Mouse (Mus musculus): ENCODE results near the gene Strap. TPM values are rescaled to one million over a fixed set of nuclear protein-coding genes. Genes with fewer than 3 reads are reported as not detected.

Strap gene
- polyA plus RNA-seq, 1 experiment from 2014 or later: 283 TPM

GRCm38 (mm10) chr6:137772918-137773636 is 38.2 kb downstream of the Strap start:
- DNase-seq (ENCODE audit: low spot score) (no peak), ATAC-seq (replicated peaks; ENCODE audit: insufficient number of reproducible peaks, low FRiP score, low TSS enrichment, low read depth) (no peak)
- no peak overlapping the region for H3K4me3 ChIP-seq (ENCODE audit: low read depth, low read length)
- no peak overlapping the region for H3K27ac ChIP-seq (replicated peaks; ENCODE audit: low read depth, low read length)
- WGBS: 93% methylated on average over 8 of the region's 8 CpGs
- no peaks in the 10 kb centered on the region for H3K36me3 ChIP-seq (replicated peaks; ENCODE audit: control insufficient read depth, insufficient read depth, low read depth, low read length)
- H3K27me3 ChIP-seq (ENCODE audit: control insufficient read depth, insufficient read depth, low read length): no peaks in the 10 kb centered on the region
- H3K9ac ChIP-seq (replicated peaks; ENCODE audit: low read length): no peak overlapping the region
- H3K4me2 ChIP-seq (ENCODE audit: low read depth, low read length): no peak overlapping the region
- no peaks in the 10 kb centered on the region for H3K4me1 ChIP-seq (ENCODE audit: control insufficient read depth, insufficient read depth, low read length)
- no peaks in the 10 kb centered on the region for H3K9me3 ChIP-seq (replicated peaks; ENCODE audit: control insufficient read depth, low read length)

GRCm38 (mm10) chr6:137773637-137774028 is 38.8 kb downstream of the Strap start:
- H3K9me3 ChIP-seq (replicated peaks; ENCODE audit: control insufficient read depth, low read length): no peaks in the 10 kb centered on the region
- H3K27ac ChIP-seq (replicated peaks; ENCODE audit: low read depth, low read length): no peak overlapping the region
- ATAC-seq (replicated peaks; ENCODE audit: insufficient number of reproducible peaks, low FRiP score, low TSS enrichment, low read depth) (no peak), DNase-seq (ENCODE audit: low spot score) (no peak)
- 83% methylated on average over 6 of the region's 6 CpGs for WGBS
- no peak overlapping the region for H3K9ac ChIP-seq (replicated peaks; ENCODE audit: low read length)
- no peaks in the 10 kb centered on the region for H3K27me3 ChIP-seq (ENCODE audit: control insufficient read depth, insufficient read depth, low read length)
- no peak overlapping the region for H3K4me2 ChIP-seq (ENCODE audit: low read depth, low read length)
- no peaks in the 10 kb centered on the region for H3K36me3 ChIP-seq (replicated peaks; ENCODE audit: control insufficient read depth, insufficient read depth, low read depth, low read length)
- H3K4me1 ChIP-seq (ENCODE audit: control insufficient read depth, insufficient read depth, low read length): no peaks in the 10 kb centered on the region
- no peak overlapping the region for H3K4me3 ChIP-seq (ENCODE audit: low read depth, low read length)

DNA sequence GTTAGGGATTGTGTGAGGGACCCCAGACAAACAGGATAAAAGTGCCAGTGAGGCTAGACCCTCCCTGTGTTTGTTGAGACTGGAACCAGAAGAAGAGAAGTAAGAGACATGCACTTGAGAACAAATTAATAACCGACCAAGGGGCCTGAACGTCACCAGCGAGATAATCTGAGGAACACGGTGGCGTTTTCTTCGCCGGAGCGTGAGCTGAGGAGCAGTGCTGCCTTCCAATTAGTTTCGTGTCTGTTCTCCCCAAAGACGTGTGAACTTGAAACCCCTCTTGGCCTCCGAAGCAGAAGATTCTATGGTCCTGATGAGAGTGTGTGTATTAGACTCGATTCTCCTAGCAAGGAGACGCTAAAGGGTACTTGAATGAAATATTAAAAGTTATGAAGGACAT is 39.3 kb downstream of the Strap start:
- Histone ChIP-seq H3K4me3 (ENCODE audit: low read depth, low read length) (no peak overlapping the region), H3K4me2 (ENCODE audit: low read depth, low read length) (no peak overlapping the region), H3K9ac (replicated peaks; ENCODE audit: low read length) (no peak overlapping the region), H3K36me3 (replicated peaks; ENCODE audit: control insufficient read depth, insufficient read depth, low read depth, low read length) (no peaks in the 10 kb centered on the region), H3K27me3 (ENCODE audit: control insufficient read depth, insufficient read depth, low read length) (no peaks in the 10 kb centered on the region), H3K27ac (replicated peaks; ENCODE audit: low read depth, low read length) (no peak overlapping the region), H3K4me1 (ENCODE audit: control insufficient read depth, insufficient read depth, low read length) (no peaks in the 10 kb centered on the region), H3K9me3 (replicated peaks; ENCODE audit: control insufficient read depth, low read length) (no peaks in the 10 kb centered on the region)
- DNase-seq (ENCODE audit: low spot score) (no peak), ATAC-seq (replicated peaks; ENCODE audit: insufficient number of reproducible peaks, low FRiP score, low TSS enrichment, low read depth) (no peak)
- WGBS: 88% methylated on average over 13 of the region's 13 CpGs

DNA sequence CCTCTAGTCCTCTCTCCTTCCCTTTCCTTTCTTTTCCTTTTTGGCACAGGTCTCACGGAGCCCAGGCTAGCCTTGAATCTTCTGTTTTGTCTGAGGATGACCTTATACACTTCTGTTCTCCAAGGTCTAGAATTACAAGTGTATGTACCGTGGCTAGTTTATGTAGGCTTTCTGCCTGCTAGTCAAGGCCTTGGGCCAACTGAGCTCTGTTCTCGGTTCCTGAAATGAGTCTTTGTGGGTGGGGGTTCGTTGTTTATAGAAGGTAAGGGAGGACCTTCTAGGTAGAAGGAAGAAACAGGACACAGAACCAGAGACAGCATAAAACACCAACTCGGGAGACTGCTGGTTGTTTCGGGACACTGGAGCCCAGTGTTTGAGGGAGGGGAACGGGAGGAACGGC is 40.3 kb downstream of the Strap start:
- Histone ChIP-seq H3K4me3 (ENCODE audit: low read depth, low read length) (no peak overlapping the region), H3K27ac (replicated peaks; ENCODE audit: low read depth, low read length) (no peak overlapping the region), H3K4me1 (ENCODE audit: control insufficient read depth, insufficient read depth, low read length) (no peaks in the 10 kb centered on the region), H3K4me2 (ENCODE audit: low read depth, low read length) (no peak overlapping the region), H3K9ac (replicated peaks; ENCODE audit: low read length) (no peak overlapping the region), H3K27me3 (ENCODE audit: control insufficient read depth, insufficient read depth, low read length) (no peaks in the 10 kb centered on the region), H3K36me3 (replicated peaks; ENCODE audit: control insufficient read depth, insufficient read depth, low read depth, low read length) (no peaks in the 10 kb centered on the region), H3K9me3 (replicated peaks; ENCODE audit: control insufficient read depth, low read length) (no peaks in the 10 kb centered on the region)
- DNase-seq (ENCODE audit: low spot score) (no peak), ATAC-seq (replicated peaks; ENCODE audit: insufficient number of reproducible peaks, low FRiP score, low TSS enrichment, low read depth) (no peak)
- WGBS: 94% methylated on average over 8 of the region's 8 CpGs

- H3K27ac ChIP-seq (replicated peaks; ENCODE audit: low read depth, low read length): no peak overlapping the region
- DNase-seq (ENCODE audit: low spot score) (no peak), ATAC-seq (replicated peaks; ENCODE audit: insufficient number of reproducible peaks, low FRiP score, low TSS enrichment, low read depth) (no peak)
- no peak overlapping the region for H3K4me2 ChIP-seq (ENCODE audit: low read depth, low read length)
- no peaks in the 10 kb centered on the region for H3K36me3 ChIP-seq (replicated peaks; ENCODE audit: control insufficient read depth, insufficient read depth, low read depth, low read length)
- H3K27me3 ChIP-seq (ENCODE audit: control insufficient read depth, insufficient read depth, low read length): no peaks in the 10 kb centered on the region
- 84% methylated on average over 8 of the region's 8 CpGs for WGBS
- no peak overlapping the region for H3K9ac ChIP-seq (replicated peaks; ENCODE audit: low read length)
- H3K4me3 ChIP-seq (ENCODE audit: low read depth, low read length): no peak overlapping the region
- H3K4me1 ChIP-seq (ENCODE audit: control insufficient read depth, insufficient read depth, low read length): no peaks in the 10 kb centered on the region
- no peaks in the 10 kb centered on the region for H3K9me3 ChIP-seq (replicated peaks; ENCODE audit: control insufficient read depth, low read length)
Measured at GRCm38 (mm10) chr6:137776981-137777380, 42.1 kb downstream of the Strap start.

- WGBS: 92% methylated on average over 7 of the region's 7 CpGs
- H3K4me1 ChIP-seq (ENCODE audit: control insufficient read depth, insufficient read depth, low read length): no peaks in the 10 kb centered on the region
- no peak overlapping the region for H3K9ac ChIP-seq (replicated peaks; ENCODE audit: low read length)
- H3K36me3 ChIP-seq (replicated peaks; ENCODE audit: control insufficient read depth, insufficient read depth, low read depth, low read length): no peaks in the 10 kb centered on the region
- DNase-seq (ENCODE audit: low spot score): no peak
- no peak overlapping the region for H3K27ac ChIP-seq (replicated peaks; ENCODE audit: low read depth, low read length)
- ATAC-seq (replicated peaks; ENCODE audit: insufficient number of reproducible peaks, low FRiP score, low TSS enrichment, low read depth): no peak
- no peaks in the 10 kb centered on the region for H3K27me3 ChIP-seq (ENCODE audit: control insufficient read depth, insufficient read depth, low read length)
- H3K9me3 ChIP-seq (replicated peaks; ENCODE audit: control insufficient read depth, low read length): no peaks in the 10 kb centered on the region
- no peak overlapping the region for H3K4me2 ChIP-seq (ENCODE audit: low read depth, low read length)
- H3K4me3 ChIP-seq (ENCODE audit: low read depth, low read length): no peak overlapping the region
Measured at GRCm38 (mm10) chr6:137783899-137784637, 49.2 kb downstream of the Strap start.

GRCm38 (mm10) chr6:137788976-137789590 is 54.2 kb downstream of the Strap start:
- no peaks in the 10 kb centered on the region for H3K4me1 ChIP-seq (ENCODE audit: control insufficient read depth, insufficient read depth, low read length)
- no peak overlapping the region for H3K4me2 ChIP-seq (ENCODE audit: low read depth, low read length)
- no peak overlapping the region for H3K9ac ChIP-seq (replicated peaks; ENCODE audit: low read length)
- 59% methylated on average over 9 of the region's 9 CpGs for WGBS
- peak; percentile 57 for DNase-seq (ENCODE audit: low spot score)
- H3K4me3 ChIP-seq (ENCODE audit: low read depth, low read length): no peak overlapping the region
- 0 out of 2 replicates have a peak, but pooled peaks have one; percentile 20 for ATAC-seq (replicated peaks; ENCODE audit: insufficient number of reproducible peaks, low FRiP score, low TSS enrichment, low read depth)
- H3K9me3 ChIP-seq (replicated peaks; ENCODE audit: control insufficient read depth, low read length): no peaks in the 10 kb centered on the region
- no peak overlapping the region for H3K27ac ChIP-seq (replicated peaks; ENCODE audit: low read depth, low read length)
- no peaks in the 10 kb centered on the region for H3K27me3 ChIP-seq (ENCODE audit: control insufficient read depth, insufficient read depth, low read length)
- H3K36me3 ChIP-seq (replicated peaks; ENCODE audit: control insufficient read depth, insufficient read depth, low read depth, low read length): no peaks in the 10 kb centered on the region

DNA sequence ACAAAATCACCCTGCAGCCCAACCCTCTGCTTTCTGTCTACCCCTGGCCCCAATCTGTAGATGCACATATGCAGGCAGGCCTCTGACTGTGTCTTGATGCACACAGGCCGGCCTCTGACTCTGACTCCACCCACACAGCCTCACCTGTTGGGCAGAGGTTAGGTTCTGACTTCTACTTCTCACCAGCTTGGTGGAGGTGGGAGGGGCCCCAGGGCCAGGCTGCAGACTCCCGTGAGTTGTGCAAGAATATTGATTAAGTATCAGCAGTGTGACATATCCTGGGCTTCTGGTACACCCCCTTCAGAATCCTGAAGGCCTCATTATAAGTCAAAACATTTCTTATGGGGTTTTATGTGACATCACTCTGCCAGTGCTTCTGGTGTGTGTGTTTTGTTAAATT is 54.8 kb downstream of the Strap start:
- WGBS: 83% methylated on average over 2 of the region's 2 CpGs
- Histone ChIP-seq H3K9ac (replicated peaks; ENCODE audit: low read length) (no peak overlapping the region), H3K4me2 (ENCODE audit: low read depth, low read length) (no peak overlapping the region), H3K36me3 (replicated peaks; ENCODE audit: control insufficient read depth, insufficient read depth, low read depth, low read length) (no peaks in the 10 kb centered on the region), H3K9me3 (replicated peaks; ENCODE audit: control insufficient read depth, low read length) (no peaks in the 10 kb centered on the region), H3K4me1 (ENCODE audit: control insufficient read depth, insufficient read depth, low read length) (no peaks in the 10 kb centered on the region), H3K27ac (replicated peaks; ENCODE audit: low read depth, low read length) (no peak overlapping the region), H3K4me3 (ENCODE audit: low read depth, low read length) (no peak overlapping the region), H3K27me3 (ENCODE audit: control insufficient read depth, insufficient read depth, low read length) (no peaks in the 10 kb centered on the region)
- ATAC-seq (replicated peaks; ENCODE audit: insufficient number of reproducible peaks, low FRiP score, low TSS enrichment, low read depth) (0 out of 2 replicates have a peak, but pooled peaks have one; percentile 45), DNase-seq (ENCODE audit: low spot score) (no peak)

Data from embryonic facial prominence, embryonic 11.5 days (tissue).